Mouse (Mus musculus): ENCODE results near the gene Rem1. TPM values are rescaled to one million over a fixed set of nuclear protein-coding genes. Genes with fewer than 3 reads are reported as not detected.

The Rem1 gene
- total RNA-seq, 2 experiments from 2014 or later, result 0.75 to 1.3 TPM

DNA sequence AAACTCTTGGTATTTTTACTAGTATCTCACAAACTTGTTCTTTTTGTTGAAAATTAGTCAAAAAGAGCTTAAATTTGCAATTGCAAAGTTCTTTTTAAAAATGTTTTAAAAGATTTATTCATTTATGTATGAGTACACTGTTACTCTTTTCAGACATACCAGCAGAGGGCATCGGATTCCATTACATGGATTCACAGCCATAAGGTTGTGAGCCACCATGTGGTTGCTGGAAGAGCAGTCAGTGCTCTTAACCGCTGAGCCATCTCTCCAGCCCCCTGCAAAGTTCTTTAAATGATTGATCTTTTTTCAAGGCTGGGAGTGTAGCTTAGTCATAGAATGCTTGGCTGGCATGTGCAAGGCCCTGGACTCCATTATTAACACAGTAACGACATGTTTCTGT is 51.6 kb downstream of the Rem1 start:
- no peak for DNase-seq

DNA sequence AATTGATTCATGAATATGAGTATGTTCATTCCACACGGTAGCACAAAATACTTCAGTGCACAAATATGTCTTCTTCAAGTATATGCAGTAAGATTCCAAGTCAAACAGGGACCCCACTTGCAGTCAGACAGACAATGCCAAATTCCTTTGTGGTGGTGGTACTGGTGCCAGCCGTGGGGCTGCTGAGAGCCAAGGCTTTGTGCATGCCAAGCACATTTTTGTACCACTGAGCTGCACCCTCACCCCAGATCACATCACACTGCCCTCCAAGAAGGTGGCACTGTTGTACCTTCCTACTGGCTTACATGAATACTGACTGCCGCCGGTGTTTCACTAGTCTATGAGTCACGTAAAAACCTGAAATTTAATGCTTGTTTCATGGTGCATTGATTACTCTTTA is 52.2 kb downstream of the Rem1 start:
- no peak for DNase-seq

DNA sequence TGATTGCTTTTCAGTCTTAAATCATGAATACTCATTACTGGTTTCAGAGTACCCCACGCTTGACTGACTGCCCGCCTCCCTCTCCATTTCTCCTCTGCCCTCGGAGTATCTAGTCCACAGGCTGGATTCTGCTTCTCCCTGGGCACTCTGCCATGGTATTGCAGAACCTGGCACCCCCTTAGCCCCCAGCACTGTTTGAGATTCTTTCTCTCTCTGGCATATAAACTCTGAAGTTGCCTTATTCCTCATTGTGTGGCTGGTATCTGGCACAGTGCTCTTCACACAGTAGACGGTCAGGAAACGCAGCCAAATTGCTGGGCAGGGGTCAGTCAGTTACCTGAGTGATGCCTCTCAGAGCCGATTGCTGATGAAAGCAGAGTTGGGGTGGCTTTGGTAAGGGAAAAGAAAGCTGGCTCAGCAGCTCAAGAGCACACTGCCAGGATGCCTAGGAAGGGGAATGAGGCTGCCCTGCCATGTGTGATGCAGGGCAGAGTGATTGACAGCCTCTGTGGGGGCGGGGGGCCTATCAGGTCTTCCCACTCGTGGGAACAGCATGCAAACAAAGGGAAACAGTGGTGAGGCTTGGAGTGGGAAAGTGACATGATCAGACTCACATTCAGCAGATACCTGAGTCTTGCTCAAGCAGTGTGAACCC is 53.1 kb downstream of the Rem1 start:
- no peak for DNase-seq

DNA sequence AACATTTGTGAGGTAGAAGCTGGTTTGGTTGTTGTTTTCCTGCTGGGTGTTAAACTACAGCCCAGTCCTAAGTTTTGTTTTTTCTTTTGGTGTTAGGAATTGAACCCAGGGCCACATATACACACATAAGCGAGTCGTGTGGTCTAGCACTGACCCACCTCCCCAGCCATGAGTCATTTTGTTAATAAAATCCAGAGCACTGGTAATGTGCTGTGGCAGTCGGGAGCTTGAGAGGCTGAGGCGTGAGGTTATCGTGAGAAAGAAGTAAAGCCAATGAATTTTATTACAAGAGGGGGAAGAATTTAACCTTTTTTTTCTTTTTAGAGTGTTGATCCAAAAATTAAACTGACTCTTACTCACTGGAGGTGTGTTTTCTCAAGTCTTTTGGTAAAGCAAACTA is 56.3 kb downstream of the Rem1 start:
- DNase-seq, result no peak

Other genes with a start within 250 kb of the Rem1 start
- 10 to 100 TPM; 15.5 to 15.7 TPM for gene Sox12, start 228.9 kb upstream of the Rem1 start, total RNA-seq (2021)
- gene Zcchc3, start 211.9 kb upstream of the Rem1 start, total RNA-seq (2021), result 10 to 100 TPM in 1 of 2 experiments, 1 to 10 TPM in 1; 9.3 to 10.0 TPM
- gene 6820408C15Rik, start 211.4 kb upstream of the Rem1 start, total RNA-seq (2021), result 1 to 10 TPM; 2.5 to 2.6 TPM
- gene Defb23, start 162.3 kb upstream of the Rem1 start, total RNA-seq (2021), result not detected
- not detected for gene Defb20, start 149.9 kb upstream of the Rem1 start, total RNA-seq (2021)
- gene Defb22, start 136.8 kb upstream of the Rem1 start, total RNA-seq (2021), result not detected
- not detected for gene Defb26, start 115.3 kb upstream of the Rem1 start, total RNA-seq (2021)
- not detected for gene Defb28, start 108.7 kb upstream of the Rem1 start, total RNA-seq (2021)
- not detected for gene Defb29, start 86.9 kb upstream of the Rem1 start, total RNA-seq (2021)
- not detected for gene Gm17416, start 57.6 kb upstream of the Rem1 start, total RNA-seq (2021)
- gene Defb21, start 54.2 kb upstream of the Rem1 start, total RNA-seq (2021), result not detected
- not detected for gene Defb19, start 46.6 kb upstream of the Rem1 start, total RNA-seq (2021)
- not detected for gene Defb45, start 27.6 kb upstream of the Rem1 start, total RNA-seq (2021)
- gene Defb36, start 22.6 kb upstream of the Rem1 start, total RNA-seq (2021), result not detected
- not detected for gene Defb25, start 3.9 kb upstream of the Rem1 start, total RNA-seq (2021)
- 10 to 100 TPM; 77.3 to 77.5 TPM for gene H13, start 42.5 kb downstream of the Rem1 start, total RNA-seq (2021)
- gene Mcts2, start 60.1 kb downstream of the Rem1 start, total RNA-seq (2021), result 10 to 100 TPM; 19.7 to 22.9 TPM
- 10 to 100 TPM; 15.3 to 19.8 TPM for gene Id1, start 109.3 kb downstream of the Rem1 start, total RNA-seq (2021)
- 1 to 10 TPM; 1.7 to 2.7 TPM for gene Cox4i2, start 127.2 kb downstream of the Rem1 start, total RNA-seq (2021)
- 100 to 1,000 TPM; 116 to 141 TPM for gene Bcl2l1, start 204.8 kb downstream of the Rem1 start, total RNA-seq (2021)
- 1 to 10 TPM; 2.0 to 3.1 TPM for gene Tpx2, start 221.0 kb downstream of the Rem1 start, total RNA-seq (2021)